Comparison of ENCODE assay signal across 27 mouse cellular contexts in the genomic region with DNA sequence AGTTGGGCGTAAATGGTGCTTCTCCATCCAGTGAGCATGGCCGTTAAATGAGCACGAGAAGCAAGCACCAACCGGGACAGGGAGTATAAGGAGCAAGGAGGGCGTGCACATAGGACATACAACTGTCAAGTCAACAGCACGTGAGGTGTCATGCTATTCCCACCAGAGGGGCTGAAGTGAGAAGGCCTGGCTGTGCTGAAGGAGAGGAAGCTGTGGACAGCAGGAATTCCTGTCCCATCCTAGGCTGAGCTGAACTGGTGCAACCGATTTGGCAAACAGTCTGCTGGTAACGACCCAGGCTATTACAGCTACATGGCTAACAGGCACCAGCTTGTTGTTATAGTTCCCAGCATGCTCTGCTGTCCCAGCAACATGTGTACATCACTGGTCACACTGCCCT. TPM values are rescaled to one million over a fixed set of nuclear protein-coding genes. Genes with fewer than 3 reads are reported as not detected.
DNase-seq lines count a peak whose midpoint lies in the region; ATAC-seq lines count a peak whose summit lies in the region.
"Had no signal": no experiment of that assay in that cellular context is flagged by ENCODE, and none has a peak within 500 bp of the region (broad histone marks: within the 10 kb centered on the region; RNA-seq: fewer than 3 reads in every experiment).

No protein-coding gene starts in this region.

- H3K36me3 ChIP-seq in heart, embryonic 10.5 days: no peaks in the 10 kb centered on the region
- no peaks in the 10 kb centered on the region for H3K36me3 ChIP-seq in limb, embryonic 13.5 days
- no peaks in the 10 kb centered on the region for H3K36me3 ChIP-seq in limb, embryonic 10.5 days
- H3K36me3 ChIP-seq in liver, embryonic 12.5 days: no peaks in the 10 kb centered on the region
- H3K36me3 ChIP-seq: embryonic facial prominence, embryonic 10.5 days; embryonic facial prominence, embryonic 12.5 days; forebrain, embryonic 10.5 days; forebrain, embryonic 12.5 days; G1E had no signal

- H3K9ac ChIP-seq in limb, embryonic 13.5 days: no peak overlapping the region
- no peak overlapping the region for H3K9ac ChIP-seq in liver, embryonic 12.5 days
- H3K9ac ChIP-seq: embryonic facial prominence, embryonic 12.5 days; forebrain, embryonic 12.5 days had no signal

- DNase-seq in heart, adult 11 months: peak; percentile 92
- no peak for DNase-seq in heart, embryonic 10.5 days (ENCODE audit: low spot score)
- DNase-seq in limb, embryonic 10.5 days (ENCODE audit: low spot score): no peak
- DNase-seq in right cerebral cortex, postnatal 14 days: peak; percentile 1
- DNase-seq in right cerebral cortex, postnatal 4 days: no peak
- DNase-seq: adrenal gland, adult 8-10 months; adrenal gland, postnatal 14 days; adrenal gland, postnatal 36 days; B cell, adult 2 months; cerebellum, adult 11-12 months; cerebellum, adult 2 months; cerebellum, adult 9-10 months; cerebellum, postnatal 10 days; cerebellum, postnatal 25 days had no signal

- H3K27me3 ChIP-seq in heart, embryonic 10.5 days (ENCODE audit: insufficient read depth, poor library complexity, severe bottlenecking): peaks cover 17% of the 10 kb centered on the region; the same call in 1 of the 2 replicates
- no peaks in the 10 kb centered on the region for H3K27me3 ChIP-seq in limb, embryonic 13.5 days
- peaks cover 9% of the 10 kb centered on the region; the same call in 1 of the 2 replicates for H3K27me3 ChIP-seq in limb, embryonic 10.5 days (ENCODE audit: low read depth, poor library complexity, severe bottlenecking)
- H3K27me3 ChIP-seq in liver, embryonic 12.5 days (replicated peaks): peaks cover 12% of the 10 kb centered on the region
- H3K27me3 ChIP-seq: CH12.LX; embryonic facial prominence, embryonic 12.5 days; Patski had no signal

- no peak for ATAC-seq in limb, embryonic 13.5 days (ENCODE audit: low FRiP score, low read depth)
- no peak for ATAC-seq in liver, embryonic 12.5 days
- ATAC-seq: activated CD4-positive, CD25-positive, alpha-beta regulatory T cell, adult 4 months; CD4-positive, CD25-positive, alpha-beta regulatory T cell, adult 4 months; forebrain, embryonic 14.5 days; Patski had no signal

- 71% methylated on average over 8 of the region's 8 CpGs for WGBS in heart, embryonic 10.5 days
- 51% methylated on average over 8 of the region's 8 CpGs for WGBS in limb, embryonic 13.5 days
- 73% methylated on average over 8 of the region's 8 CpGs for WGBS in limb, embryonic 10.5 days
- 56% methylated on average over 8 of the region's 8 CpGs for WGBS in liver, embryonic 12.5 days (ENCODE audit: insufficient replicate concordance)

- 0 out of 2 replicates have a peak overlapping the region, but pooled peaks have one; percentile 4 for H3K4me2 ChIP-seq in limb, embryonic 13.5 days (replicated peaks)
- no peak overlapping the region for H3K4me2 ChIP-seq in liver, embryonic 12.5 days
- H3K4me2 ChIP-seq: embryonic facial prominence, embryonic 12.5 days; forebrain, embryonic 12.5 days had no signal

- H3K9me3 ChIP-seq in heart, embryonic 10.5 days: no peaks in the 10 kb centered on the region
- H3K9me3 ChIP-seq in limb, embryonic 13.5 days: no peaks in the 10 kb centered on the region
- H3K9me3 ChIP-seq in limb, embryonic 10.5 days (replicated peaks): no peaks in the 10 kb centered on the region
- H3K9me3 ChIP-seq in liver, embryonic 12.5 days (replicated peaks): no peaks in the 10 kb centered on the region
- H3K9me3 ChIP-seq: embryonic facial prominence, embryonic 10.5 days; embryonic facial prominence, embryonic 12.5 days; forebrain, embryonic 10.5 days; forebrain, embryonic 12.5 days; G1E had no signal

- no peak overlapping the region for H3K4me3 ChIP-seq in heart, embryonic 10.5 days
- H3K4me3 ChIP-seq in limb, embryonic 13.5 days: no peak overlapping the region
- no peak overlapping the region for H3K4me3 ChIP-seq in limb, embryonic 10.5 days
- H3K4me3 ChIP-seq in liver, embryonic 12.5 days: no peak overlapping the region
- H3K4me3 ChIP-seq: embryonic facial prominence, embryonic 10.5 days; embryonic facial prominence, embryonic 12.5 days; erythroblast, embryonic 14.5 days; forebrain, embryonic 10.5 days; forebrain, embryonic 12.5 days had no signal

- peaks cover 41% of the 10 kb centered on the region for H3K4me1 ChIP-seq in heart, embryonic 10.5 days
- H3K4me1 ChIP-seq in limb, embryonic 13.5 days: peaks cover 25% of the 10 kb centered on the region
- peaks cover 25% of the 10 kb centered on the region for H3K4me1 ChIP-seq in limb, embryonic 10.5 days
- H3K4me1 ChIP-seq in liver, embryonic 12.5 days: 0 out of 2 replicates have a peak, but pooled peaks cover 15% of the 10 kb centered on the region

- H3K27ac ChIP-seq in heart, embryonic 10.5 days: no peak overlapping the region
- H3K27ac ChIP-seq in limb, embryonic 13.5 days: no peak overlapping the region
- H3K27ac ChIP-seq in limb, embryonic 10.5 days: no peak overlapping the region
- H3K27ac ChIP-seq in liver, embryonic 12.5 days: no peak overlapping the region
- H3K27ac ChIP-seq: embryonic facial prominence, embryonic 10.5 days; embryonic facial prominence, embryonic 12.5 days; forebrain, embryonic 10.5 days; forebrain, embryonic 12.5 days had no signal

RNA-seq across cellular contexts. Expression of gene Ahnak2, which starts 11.4 kb away (rescaled TPM):
- 0.53 and 0.71 TPM in 2 replicates for polyA plus RNA-seq in heart, embryonic 10.5 days (2016; fragmentation: Nextera tagmentation; extraction: Ambion mirVana)
- 0.61 and 0.64 TPM in 2 replicates for polyA plus RNA-seq in limb, embryonic 13.5 days (2015; fragmentation: Nextera tagmentation; extraction: Ambion mirVana)
- polyA plus RNA-seq in limb, embryonic 10.5 days (2016; fragmentation: Nextera tagmentation; extraction: Ambion mirVana): 0.15 and 0.18 TPM in 2 replicates
- polyA plus RNA-seq in liver, embryonic 12.5 days (2016; fragmentation: Nextera tagmentation; extraction: Ambion mirVana): 0.13 and 0.23 TPM in 2 replicates
- polyA plus RNA-seq: activated CD4-positive, CD25-positive, alpha-beta regulatory T cell, adult 4 months; CD4-positive, CD25-positive, alpha-beta regulatory T cell, adult 4 months had no signal

RNA-seq across cellular contexts. Expression of gene Clba1, which starts 17.7 kb away (rescaled TPM):
- polyA plus RNA-seq in heart, embryonic 10.5 days (2016; fragmentation: Nextera tagmentation; extraction: Ambion mirVana): 13.0 and 14.9 TPM in 2 replicates
- 7.9 and 8.8 TPM in 2 replicates for polyA plus RNA-seq in limb, embryonic 13.5 days (2015; fragmentation: Nextera tagmentation; extraction: Ambion mirVana)
- 7.9 and 8.4 TPM in 2 replicates for polyA plus RNA-seq in limb, embryonic 10.5 days (2016; fragmentation: Nextera tagmentation; extraction: Ambion mirVana)
- polyA plus RNA-seq in liver, embryonic 12.5 days (2016; fragmentation: Nextera tagmentation; extraction: Ambion mirVana): 1.1 and 1.2 TPM in 2 replicates
- polyA plus RNA-seq: erythroblast, embryonic 14.5 days had no signal

RNA-seq across cellular contexts. Expression of gene Pld4, which starts 30.6 kb away (rescaled TPM):
- polyA plus RNA-seq in heart, embryonic 10.5 days (2016; fragmentation: Nextera tagmentation; extraction: Ambion mirVana): 0.57 and 2.9 TPM in 2 replicates
- polyA plus RNA-seq in limb, embryonic 13.5 days (2015; fragmentation: Nextera tagmentation; extraction: Ambion mirVana): 6.1 and 7.2 TPM in 2 replicates
- 2.1 and 3.5 TPM in 2 replicates for polyA plus RNA-seq in limb, embryonic 10.5 days (2016; fragmentation: Nextera tagmentation; extraction: Ambion mirVana)
- 7.9 and 8.0 TPM in 2 replicates for polyA plus RNA-seq in liver, embryonic 12.5 days (2016; fragmentation: Nextera tagmentation; extraction: Ambion mirVana)

RNA-seq across cellular contexts. Expression of gene Cdca4, which starts 38.2 kb away (rescaled TPM):
- polyA plus RNA-seq in heart, embryonic 10.5 days (2016; fragmentation: Nextera tagmentation; extraction: Ambion mirVana): 66.5 and 98.2 TPM in 2 replicates
- polyA plus RNA-seq in limb, embryonic 13.5 days (2015; fragmentation: Nextera tagmentation; extraction: Ambion mirVana): 132 and 134 TPM in 2 replicates
- 204 and 206 TPM in 2 replicates for polyA plus RNA-seq in limb, embryonic 10.5 days (2016; fragmentation: Nextera tagmentation; extraction: Ambion mirVana)
- polyA plus RNA-seq in liver, embryonic 12.5 days (2016; fragmentation: Nextera tagmentation; extraction: Ambion mirVana): 82.0 and 86.0 TPM in 2 replicates

Comparison
In these comparisons a context has a peak if more than half of its experiments do, and no peak if none do; other contexts are left out.
1. DNase-seq: peak in heart, adult 11 months (single experiment) and right cerebral cortex, postnatal 14 days (single experiment); none in heart, embryonic 10.5 days (single experiment), limb, embryonic 10.5 days (single experiment) and right cerebral cortex, postnatal 4 days (single experiment).